Mouse (Mus musculus) limb, embryonic 10.5 days (tissue): ENCODE data around the gene Arih1. TPM values are rescaled to one million over a fixed set of nuclear protein-coding genes. Genes with fewer than 3 reads are reported as not detected.

Experiments used
- DNase-seq: peaks from one replicate; pipeline ENCODE4 v3.0.0-alpha.2; 2017; ENCODE audit warnings: low spot score
- H3K27ac ChIP-seq: fragments of 300-500 bp; sonication (generic); 2 replicates; pipeline ENCODE4 v1.5.1; 2016; ENCODE audit warnings: mild to moderate bottlenecking
- H3K27me3 ChIP-seq: fragments of 300-500 bp; sonication (generic); 2 replicates; pipeline ENCODE4 v1.6.1; 2016; ENCODE audit warnings: low read depth, mild to moderate bottlenecking; ENCODE audit not compliant: poor library complexity, severe bottlenecking
- H3K36me3 ChIP-seq: fragments of 300-500 bp; sonication (generic); 2 replicates; pipeline ENCODE4 v1.6.1; 2016; ENCODE audit warnings: mild to moderate bottlenecking, moderate library complexity
- H3K4me1 ChIP-seq: fragments of 300-500 bp; sonication (generic); 2 replicates; pipeline ENCODE4 v1.6.1; 2016
- H3K4me3 ChIP-seq: fragments of 300-500 bp; sonication (generic); 2 replicates; pipeline ENCODE4 v1.5.1; 2016; ENCODE audit warnings: mild to moderate bottlenecking, moderate library complexity
- H3K9me3 ChIP-seq: fragments of 300-500 bp; sonication (generic); replicated peaks from 2 replicates; pipeline ENCODE4 v1.6.1; 2016; ENCODE audit warnings: mild to moderate bottlenecking
- WGBS: fragments of 180-500 bp; shearing (Covaris S2); methylation state at CpG from one replicate; pipeline ENCODE4 v1.1.7; 2016; 5-methylcytosine and 5-hydroxymethylcytosine counted together
- polyA plus RNA-seq: library from polyadenylated mRNA; unstranded; fragments of >200 nt; fragmentation: Nextera tagmentation; extraction: Ambion mirVana; gene quantifications from 2 replicates; pipeline ENCODE4 v1.2.1, GENCODE M21; 2016

Gene Arih1
- 17.4 and 22.1 TPM in 2 replicates for polyA plus RNA-seq

- under 1% methylated on average over 56 of the region's 56 CpGs for WGBS
Observed at GRCm38 (mm10) chr9:59486549-59487065, at the start of gene Arih1. Gene Arih1, minus strand, starts transcription at chr9:59486618.

GRCm38 (mm10) chr9:59533889-59534288 is 47.5 kb upstream of the Arih1 start:
- H3K27me3 ChIP-seq, result no peaks in the 10 kb centered on the region
- no peaks in the 10 kb centered on the region for H3K9me3 ChIP-seq
- 73% methylated on average over 4 of the region's 4 CpGs for WGBS
- DNase-seq, result no peak
- no peak overlapping the region for H3K27ac ChIP-seq
- peaks cover under 1% of the 10 kb centered on the region; the same call in 1 of the 2 replicates for H3K4me1 ChIP-seq
- no peaks in the 10 kb centered on the region for H3K36me3 ChIP-seq
- no peak overlapping the region for H3K4me3 ChIP-seq

More at GRCm38 (mm10) chr9:59486549-59487065, at the start of gene Arih1:
- Histone ChIP-seq H3K4me1 (peaks cover 15% of the 10 kb centered on the region), H3K4me3 (peak within 1 kb of the TSS; percentile 100), H3K27ac (peak within 1 kb of the TSS; percentile 100), H3K9me3 (no peaks in the 10 kb centered on the region), H3K36me3 (peaks cover 8% of the 10 kb centered on the region), H3K27me3 (no peaks in the 10 kb centered on the region)
- DNase-seq, result peak; percentile 99

DNA sequence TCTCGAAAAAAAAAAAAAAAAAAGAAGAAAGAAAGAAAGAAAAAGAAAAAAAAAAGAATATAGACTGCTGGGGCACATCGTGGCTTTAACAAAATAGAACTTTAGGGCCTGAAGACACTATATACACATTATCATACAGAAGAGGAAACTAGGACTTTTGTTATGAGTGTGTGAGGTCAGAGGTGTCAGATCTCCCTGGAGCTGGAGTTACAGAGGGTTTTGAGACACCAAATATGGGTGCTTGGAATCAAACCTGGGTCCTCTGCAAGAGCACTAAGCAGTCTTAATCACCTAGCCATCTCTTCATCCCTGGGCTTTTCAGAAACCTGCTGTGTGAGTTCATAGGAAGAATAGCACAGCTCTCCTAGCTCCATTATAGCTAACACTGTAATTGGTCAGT is 47.0 kb upstream of the Arih1 start:
- no peaks in the 10 kb centered on the region for H3K4me1 ChIP-seq
- no peaks in the 10 kb centered on the region for H3K9me3 ChIP-seq
- no peak overlapping the region for H3K27ac ChIP-seq
- H3K36me3 ChIP-seq, result no peaks in the 10 kb centered on the region
- WGBS, result 67% methylated on average over 2 of the region's 2 CpGs
- no peak overlapping the region for H3K4me3 ChIP-seq
- H3K27me3 ChIP-seq, result no peaks in the 10 kb centered on the region
- no peak for DNase-seq

DNA sequence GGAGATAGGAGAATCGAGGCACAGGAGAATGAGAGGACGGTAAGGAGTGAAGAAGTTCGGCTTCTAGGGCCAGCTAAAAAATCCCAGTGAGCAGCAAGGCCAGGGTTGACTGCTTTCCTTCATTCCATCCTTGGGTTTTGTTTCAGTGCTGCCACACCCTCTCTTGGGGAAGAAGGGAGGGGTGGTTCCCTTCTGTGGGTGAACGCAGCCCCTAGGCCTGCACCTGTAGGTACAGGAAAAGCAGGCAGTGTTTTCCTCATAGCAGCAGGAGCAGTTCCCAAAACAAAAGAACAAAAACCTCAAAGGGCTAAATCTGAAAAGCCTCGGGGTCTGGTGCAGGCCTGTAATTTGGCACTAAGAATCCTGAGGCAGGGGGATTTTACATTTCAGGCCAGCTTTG is 45.2 kb upstream of the Arih1 start:
- DNase-seq, result no peak
- Histone ChIP-seq H3K4me3 (no peak overlapping the region), H3K9me3 (no peaks in the 10 kb centered on the region), H3K4me1 (no peaks in the 10 kb centered on the region), H3K27me3 (no peaks in the 10 kb centered on the region), H3K36me3 (no peaks in the 10 kb centered on the region), H3K27ac (no peak overlapping the region)
- WGBS, result 49% methylated on average over 5 of the region's 5 CpGs

DNA sequence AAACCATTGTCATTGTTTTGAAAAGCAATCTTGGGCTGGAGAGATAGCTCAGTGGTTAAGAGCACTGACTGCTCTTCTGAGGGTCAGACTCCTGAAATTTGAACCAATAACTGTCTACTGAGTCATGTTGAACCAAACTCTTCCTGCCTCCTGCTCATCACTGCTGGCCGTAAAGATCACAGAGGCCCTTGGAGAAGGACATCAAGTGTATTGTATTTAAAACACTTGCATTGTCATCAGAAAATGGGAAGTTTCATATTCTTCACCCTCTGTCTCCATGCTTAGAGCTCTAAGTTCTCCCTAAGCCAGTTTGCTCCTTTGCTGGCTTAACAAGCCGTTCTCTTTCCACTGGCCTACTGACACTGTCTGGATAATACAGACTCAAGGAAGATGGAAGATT is 41.9 kb upstream of the Arih1 start:
- 94% methylated on average over 2 of the region's 2 CpGs for WGBS
- no peak overlapping the region for H3K4me3 ChIP-seq
- no peak for DNase-seq
- no peaks in the 10 kb centered on the region for H3K9me3 ChIP-seq
- no peaks in the 10 kb centered on the region for H3K4me1 ChIP-seq
- no peak overlapping the region for H3K27ac ChIP-seq
- H3K36me3 ChIP-seq, result no peaks in the 10 kb centered on the region
- no peaks in the 10 kb centered on the region for H3K27me3 ChIP-seq

- DNase-seq, result no peak
- WGBS, result 92% methylated on average over 3 of the region's 3 CpGs
- H3K9me3 ChIP-seq, result no peaks in the 10 kb centered on the region
Observed at GRCm38 (mm10) chr9:59527580-59527979, 41.2 kb upstream of the Arih1 start.

DNA sequence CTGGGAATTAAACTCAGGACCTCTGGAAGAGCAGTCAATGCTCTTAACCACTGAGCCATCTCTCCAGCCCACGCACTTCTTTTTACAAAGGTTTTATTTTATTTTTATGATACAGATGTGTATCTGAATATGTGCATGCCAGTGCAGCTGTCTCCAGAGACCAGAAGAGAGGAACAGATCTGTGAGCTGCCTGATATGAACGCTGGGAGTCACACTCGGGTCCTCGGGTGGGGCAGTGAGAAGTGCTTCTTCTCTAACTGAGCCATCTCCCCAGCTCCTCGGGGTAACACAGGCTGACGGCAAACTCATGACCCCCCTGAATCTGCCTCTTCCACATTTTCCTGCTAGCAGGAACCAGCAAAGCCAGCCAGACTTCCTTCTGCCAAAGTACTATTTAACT is 40.3 kb upstream of the Arih1 start:
- DNase-seq, result no peak
- Histone ChIP-seq H3K27ac (no peak overlapping the region), H3K4me1 (no peaks in the 10 kb centered on the region), H3K36me3 (no peaks in the 10 kb centered on the region), H3K4me3 (no peak overlapping the region), H3K9me3 (no peaks in the 10 kb centered on the region), H3K27me3 (no peaks in the 10 kb centered on the region)
- WGBS, result 83% methylated on average over 6 of the region's 6 CpGs

More at GRCm38 (mm10) chr9:59527580-59527979, 41.2 kb upstream of the Arih1 start:
- no peak overlapping the region for H3K4me3 ChIP-seq
- no peak overlapping the region for H3K27ac ChIP-seq
- no peaks in the 10 kb centered on the region for H3K36me3 ChIP-seq
- no peaks in the 10 kb centered on the region for H3K4me1 ChIP-seq
- H3K27me3 ChIP-seq, result no peaks in the 10 kb centered on the region

GRCm38 (mm10) chr9:59522906-59523305 is 36.5 kb upstream of the Arih1 start:
- 64% methylated on average over 4 of the region's 4 CpGs for WGBS
- no peak for DNase-seq
- no peaks in the 10 kb centered on the region for H3K27me3 ChIP-seq

DNA sequence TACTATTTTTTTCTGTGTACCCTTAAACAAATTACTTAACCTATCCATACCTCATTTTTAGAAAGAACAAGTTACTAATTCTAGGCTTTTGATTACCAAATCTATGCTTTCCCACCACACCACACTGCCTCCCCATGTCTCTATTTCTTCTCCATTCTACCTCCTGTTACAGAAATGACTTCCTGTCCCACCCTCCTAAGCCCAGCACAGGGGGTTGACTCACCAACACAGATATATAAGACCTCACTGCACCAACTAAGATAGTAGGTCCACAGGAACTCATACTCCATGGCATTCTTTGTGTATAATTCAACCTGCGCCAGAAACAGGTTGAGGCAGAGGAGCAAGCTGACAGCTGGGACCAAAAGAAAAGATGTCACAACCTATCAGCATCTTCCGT is 33.0 kb upstream of the Arih1 start:
- H3K27me3 ChIP-seq, result no peaks in the 10 kb centered on the region
- DNase-seq, result no peak
- no peak overlapping the region for H3K4me3 ChIP-seq
- H3K36me3 ChIP-seq, result no peaks in the 10 kb centered on the region
- H3K9me3 ChIP-seq, result no peaks in the 10 kb centered on the region
- WGBS, result 81% methylated on average over 2 of the region's 2 CpGs
- no peak overlapping the region for H3K27ac ChIP-seq
- peaks cover 13% of the 10 kb centered on the region for H3K4me1 ChIP-seq

More at GRCm38 (mm10) chr9:59522906-59523305, 36.5 kb upstream of the Arih1 start:
- Histone ChIP-seq H3K4me1 (peaks cover 2% of the 10 kb centered on the region; the same call in 1 of the 2 replicates), H3K4me3 (no peak overlapping the region), H3K9me3 (no peaks in the 10 kb centered on the region), H3K27ac (no peak overlapping the region), H3K36me3 (no peaks in the 10 kb centered on the region)

GRCm38 (mm10) chr9:59518976-59519375 is 32.6 kb upstream of the Arih1 start:
- Histone ChIP-seq H3K4me1 (peaks cover 13% of the 10 kb centered on the region), H3K4me3 (no peak overlapping the region), H3K27me3 (no peaks in the 10 kb centered on the region), H3K36me3 (no peaks in the 10 kb centered on the region), H3K9me3 (no peaks in the 10 kb centered on the region), H3K27ac (no peak overlapping the region)
- no peak for DNase-seq
- WGBS, result 93% methylated on average over 5 of the region's 5 CpGs

DNA sequence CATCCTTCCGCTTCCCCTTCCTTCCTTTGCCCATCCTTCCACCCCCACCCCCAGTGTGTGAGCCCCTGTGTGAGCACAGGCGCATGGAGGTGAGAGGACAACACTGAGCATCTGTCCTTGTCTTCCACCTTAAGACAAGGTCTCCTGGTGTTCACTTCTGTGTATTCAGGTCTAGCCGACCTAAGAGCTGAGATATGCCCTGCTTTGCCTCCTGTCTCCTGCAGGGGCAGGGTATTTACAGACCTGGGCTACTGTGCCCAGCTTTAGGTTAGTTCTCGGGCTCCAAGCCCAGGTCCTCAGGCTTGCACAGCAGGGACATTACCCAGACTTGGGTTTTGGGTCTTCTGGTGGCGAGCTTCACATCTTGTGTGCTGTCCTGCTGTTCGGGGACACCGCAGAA is 30.7 kb upstream of the Arih1 start:
- Histone ChIP-seq H3K27ac (peak overlapping the region; percentile 40; the same call in 1 of the 2 replicates), H3K36me3 (no peaks in the 10 kb centered on the region), H3K4me1 (peaks cover 13% of the 10 kb centered on the region), H3K27me3 (no peaks in the 10 kb centered on the region), H3K9me3 (no peaks in the 10 kb centered on the region), H3K4me3 (no peak overlapping the region)
- DNase-seq, result peak; percentile 34
- 49% methylated on average over 7 of the region's 7 CpGs for WGBS

GRCm38 (mm10) chr9:59515069-59515468 is 28.7 kb upstream of the Arih1 start:
- Histone ChIP-seq H3K4me3 (no peak overlapping the region), H3K27me3 (no peaks in the 10 kb centered on the region), H3K9me3 (no peaks in the 10 kb centered on the region), H3K4me1 (peaks cover 13% of the 10 kb centered on the region), H3K27ac (no peak overlapping the region), H3K36me3 (no peaks in the 10 kb centered on the region)
- WGBS, result 66% methylated on average over 3 of the region's 3 CpGs
- no peak for DNase-seq

- no peaks in the 10 kb centered on the region for H3K36me3 ChIP-seq
- no peaks in the 10 kb centered on the region for H3K9me3 ChIP-seq
- no peak for DNase-seq
- no peak overlapping the region for H3K4me3 ChIP-seq
- H3K27me3 ChIP-seq, result no peaks in the 10 kb centered on the region
- peaks cover 10% of the 10 kb centered on the region for H3K4me1 ChIP-seq
- H3K27ac ChIP-seq, result no peak overlapping the region
- WGBS, result 51% methylated on average over 4 of the region's 4 CpGs
Observed at GRCm38 (mm10) chr9:59512381-59512780, 26.0 kb upstream of the Arih1 start.

DNA sequence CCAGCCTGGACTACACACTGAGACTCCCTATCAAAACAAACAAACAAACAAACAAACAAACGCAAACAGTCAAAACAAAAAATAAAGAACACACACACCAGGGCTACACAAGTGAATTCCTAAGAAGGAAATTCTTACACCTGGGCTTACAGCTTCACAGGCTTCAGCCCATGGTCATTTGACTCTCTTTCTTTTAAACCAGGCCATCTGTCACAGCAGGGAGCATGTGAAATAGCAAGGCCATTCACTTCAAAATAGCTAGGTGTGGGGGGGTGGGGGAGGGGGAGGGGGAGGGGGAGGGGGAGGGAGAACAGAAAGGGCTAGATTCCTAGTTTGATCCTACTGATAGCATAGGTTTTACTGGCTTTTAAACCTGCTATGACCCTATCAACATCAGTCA is 21.7 kb upstream of the Arih1 start:
- no peak for DNase-seq
- WGBS, result 51% methylated on average over 1 of the region's 1 CpGs
- Histone ChIP-seq H3K36me3 (no peaks in the 10 kb centered on the region), H3K4me1 (0 out of 2 replicates have a peak, but pooled peaks cover 3% of the 10 kb centered on the region), H3K27ac (no peak overlapping the region), H3K4me3 (no peak overlapping the region), H3K9me3 (no peaks in the 10 kb centered on the region), H3K27me3 (no peaks in the 10 kb centered on the region)
